Mouse (Mus musculus) limb, embryonic 12.5 days (tissue): ENCODE data around the gene Slc7a15. TPM values are rescaled to one million over a fixed set of nuclear protein-coding genes. Genes with fewer than 3 reads are reported as not detected.
"Not testable (repeated sequence)": the region's sequence is repeated elsewhere in the genome, so short reads cannot be mapped to it uniquely, and the experiment has no call there.

Source experiments
- ATAC-seq: fragments of 200-750 bp; cut with Nextera tagmentation; 2 replicates; pipeline ENCODE4 v1.8.0; 2017; ENCODE audit warnings: low read depth, moderate TSS enrichment; ENCODE audit not compliant: insufficient number of reproducible peaks, insufficient read depth, low FRiP score, low TSS enrichment
- H3K27ac ChIP-seq: fragments of 300-500 bp; sonication (generic); 2 replicates; pipeline ENCODE4 v1.5.1; 2016; ENCODE audit warnings: mild to moderate bottlenecking, moderate library complexity
- H3K27me3 ChIP-seq: fragments of 300-500 bp; sonication (generic); 2 replicates; pipeline ENCODE4 v1.6.1; 2016; ENCODE audit warnings: mild to moderate bottlenecking, moderate library complexity
- H3K36me3 ChIP-seq: fragments of 300-500 bp; sonication (generic); 2 replicates; pipeline ENCODE4 v1.6.1; 2016; ENCODE audit warnings: mild to moderate bottlenecking, moderate library complexity
- H3K4me1 ChIP-seq: fragments of 300-500 bp; sonication (generic); replicated peaks from 2 replicates; pipeline ENCODE4 v1.6.1; 2016
- H3K4me2 ChIP-seq: fragments of 300-500 bp; sonication (generic); 2 replicates; pipeline ENCODE4 v1.6.1; 2016; ENCODE audit warnings: mild to moderate bottlenecking, moderate library complexity
- H3K4me3 ChIP-seq: fragments of 300-500 bp; sonication (generic); replicated peaks from 2 replicates; pipeline ENCODE4 v1.5.1; 2016; ENCODE audit warnings: mild to moderate bottlenecking
- H3K9ac ChIP-seq: fragments of 300-500 bp; sonication (generic); replicated peaks from 2 replicates; pipeline ENCODE4 v1.6.1; 2016; ENCODE audit warnings: mild to moderate bottlenecking, moderate library complexity
- H3K9me3 ChIP-seq: fragments of 300-500 bp; sonication (generic); 2 replicates; pipeline ENCODE4 v1.6.1; 2016; ENCODE audit warnings: mild to moderate bottlenecking, moderate library complexity
- WGBS: fragments of 180-500 bp; shearing (Covaris S2); methylation state at CpG from one replicate; pipeline ENCODE4 v1.1.7; 2016; 5-methylcytosine and 5-hydroxymethylcytosine counted together
- polyA plus RNA-seq: library from polyadenylated mRNA; unstranded; fragments of >200 nt; fragmentation: Nextera tagmentation; extraction: Ambion mirVana; gene quantifications from 2 replicates; pipeline ENCODE4 v1.2.1, GENCODE M21; 2016

The Slc7a15 gene
- polyA plus RNA-seq, 1 experiment from 2014 or later: not detected

DNA sequence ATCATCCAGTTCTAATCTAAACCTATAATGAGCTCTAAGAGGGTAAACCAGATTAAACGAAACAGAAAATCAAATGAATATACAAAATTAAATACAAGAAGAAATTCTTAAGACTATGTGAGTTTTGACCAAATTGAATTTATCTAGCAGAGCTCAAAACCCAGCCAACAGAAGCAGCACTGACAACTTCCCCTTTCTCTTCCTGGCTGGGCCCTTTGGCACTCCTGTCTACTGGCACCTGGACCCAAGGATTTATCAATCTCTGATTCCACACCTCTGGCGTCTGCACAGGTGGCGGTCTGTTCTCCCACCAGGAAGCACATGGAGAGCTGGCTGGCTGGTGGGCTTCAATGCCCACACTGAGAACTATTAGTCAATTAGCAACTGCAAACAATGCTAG is 39.0 kb downstream of the Slc7a15 start:
- not testable (repeated sequence) for H3K4me1 ChIP-seq, H3K36me3 ChIP-seq, H3K27me3 ChIP-seq, ATAC-seq, H3K4me3 ChIP-seq, H3K9me3 ChIP-seq, H3K9ac ChIP-seq, H3K4me2 ChIP-seq, H3K27ac ChIP-seq
- 79% methylated on average over 3 of the region's 3 CpGs for WGBS

DNA sequence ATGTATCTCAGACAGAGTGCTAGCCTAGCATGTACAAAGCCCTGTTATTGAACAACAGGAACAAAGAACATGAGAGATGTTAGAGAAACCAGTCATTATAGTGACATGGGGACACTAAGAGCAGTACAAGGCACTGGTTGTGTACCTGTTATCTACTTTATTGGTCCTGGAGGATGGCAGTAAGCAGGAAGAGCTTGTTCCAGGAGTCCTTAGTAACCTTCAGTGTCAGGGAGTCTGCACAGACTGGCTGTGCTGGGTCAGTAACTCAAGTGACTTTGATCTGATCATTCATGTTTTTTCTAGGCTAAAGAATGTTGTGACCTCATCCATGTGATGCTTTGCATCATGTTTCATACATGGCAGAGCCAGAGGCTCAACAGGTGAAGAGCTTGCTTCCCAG is 42.7 kb downstream of the Slc7a15 start:
- Histone ChIP-seq H3K27me3 (no peaks in the 10 kb centered on the region), H3K36me3 (no peaks in the 10 kb centered on the region), H3K9ac (no peak overlapping the region), H3K4me3 (no peak overlapping the region), H3K4me1 (no peaks in the 10 kb centered on the region), H3K4me2 (no peak overlapping the region), H3K27ac (no peak overlapping the region), H3K9me3 (no peaks in the 10 kb centered on the region)
- ATAC-seq: no peak

DNA sequence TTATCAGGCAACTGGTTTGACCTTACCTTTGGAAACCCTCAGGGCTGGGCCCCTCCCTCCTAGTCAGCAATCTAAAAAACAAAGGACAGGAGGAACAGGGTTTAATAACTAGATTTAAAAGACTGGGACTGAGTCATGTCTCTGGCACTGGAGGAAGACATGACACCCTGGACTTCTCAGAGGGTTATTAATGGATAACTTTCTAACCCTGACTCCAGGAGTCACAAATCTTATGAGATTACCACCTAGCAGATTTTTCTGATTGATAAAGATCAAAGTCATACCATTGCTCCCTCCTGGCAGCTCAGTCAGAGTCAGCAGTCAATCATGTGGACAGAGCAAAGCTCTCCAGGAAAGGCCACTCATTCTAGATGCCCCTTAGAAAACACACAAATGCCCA is 43.4 kb downstream of the Slc7a15 start:
- Histone ChIP-seq H3K36me3 (no peaks in the 10 kb centered on the region), H3K27ac (no peak overlapping the region), H3K4me1 (no peaks in the 10 kb centered on the region), H3K4me3 (no peak overlapping the region), H3K9ac (no peak overlapping the region), H3K9me3 (no peaks in the 10 kb centered on the region), H3K4me2 (no peak overlapping the region), H3K27me3 (no peaks in the 10 kb centered on the region)
- ATAC-seq: no peak

DNA sequence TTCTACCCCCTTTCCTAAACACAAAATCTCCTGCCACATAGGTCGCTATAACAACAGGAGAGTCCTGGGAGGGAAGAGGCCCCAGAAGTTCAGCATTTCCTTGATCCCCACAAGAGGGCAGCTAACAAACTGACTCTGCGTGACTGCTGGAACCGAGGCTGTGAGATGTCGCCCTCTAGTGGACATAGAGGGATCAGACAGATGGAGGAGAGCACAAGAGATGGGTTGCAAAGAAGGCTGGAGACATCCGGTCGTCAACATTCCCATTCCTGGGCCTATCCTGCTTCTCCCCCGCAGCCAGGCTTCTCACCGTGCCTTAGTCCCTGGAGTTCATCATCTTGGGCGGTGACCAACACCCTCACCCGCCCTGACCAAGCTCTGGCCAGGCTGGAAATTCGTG is 51.5 kb downstream of the Slc7a15 start:
- ATAC-seq: no peak; the same call in 1 of the 2 replicates
- WGBS: 17% methylated on average over 11 of the region's 11 CpGs

DNA sequence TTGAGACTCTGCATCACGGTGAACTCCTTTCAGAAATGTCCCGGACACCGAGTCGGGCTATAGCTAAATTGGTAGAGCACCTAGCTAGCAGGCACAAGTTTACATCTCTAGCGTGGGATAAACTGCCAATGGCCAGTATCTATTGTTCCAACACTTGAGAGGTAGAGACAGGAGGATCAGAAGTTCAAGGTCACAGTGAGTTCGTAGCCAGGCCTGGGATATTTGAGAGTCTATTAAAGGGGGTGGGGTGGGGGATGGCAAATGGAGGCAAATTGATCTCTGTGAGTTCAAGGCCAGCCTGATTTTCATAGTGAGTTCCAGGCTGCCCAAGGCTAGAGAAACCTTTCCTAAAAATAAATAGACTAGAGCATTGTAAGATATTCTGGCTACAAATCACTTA is 52.1 kb downstream of the Slc7a15 start:
- Histone ChIP-seq H3K9me3 (no peaks in the 10 kb centered on the region), H3K9ac (no peak overlapping the region), H3K36me3 (no peaks in the 10 kb centered on the region), H3K4me1 (no peaks in the 10 kb centered on the region), H3K27ac (no peak overlapping the region), H3K4me3 (no peak overlapping the region), H3K4me2 (no peak overlapping the region), H3K27me3 (no peaks in the 10 kb centered on the region)
- ATAC-seq: no peak
- 90% methylated on average over 6 of the region's 6 CpGs for WGBS

More for the DNA sequence above, 51.5 kb downstream of the Slc7a15 start:
- Histone ChIP-seq H3K4me1 (no peaks in the 10 kb centered on the region), H3K4me3 (no peak overlapping the region), H3K4me2 (no peak overlapping the region), H3K9ac (no peak overlapping the region), H3K27me3 (no peaks in the 10 kb centered on the region), H3K27ac (no peak overlapping the region), H3K36me3 (no peaks in the 10 kb centered on the region), H3K9me3 (no peaks in the 10 kb centered on the region)

DNA sequence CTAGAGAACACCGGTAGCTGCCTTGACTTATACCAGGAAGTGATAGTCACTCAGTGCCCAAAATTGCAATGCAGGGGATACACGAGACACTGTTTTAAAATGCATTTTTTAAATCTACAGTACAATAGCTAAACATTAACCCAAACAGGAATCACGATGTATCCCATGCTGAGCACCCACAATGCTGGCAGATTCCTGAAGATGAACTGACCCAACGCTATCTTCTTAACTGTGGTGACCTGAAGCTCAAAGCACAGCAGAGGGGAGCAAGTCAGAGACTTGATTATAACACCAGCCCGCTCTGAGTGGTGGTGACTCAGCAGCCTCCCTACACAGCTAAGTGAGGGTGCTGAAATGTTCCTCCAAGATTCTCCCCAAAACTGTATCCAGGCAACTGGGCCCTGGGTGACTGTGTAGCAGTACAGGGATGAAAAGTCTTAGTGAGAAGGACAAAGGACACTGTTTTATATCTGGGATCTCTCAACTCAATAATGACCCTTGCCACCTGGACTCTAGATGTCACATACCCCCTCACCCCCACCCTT is 53.7 kb downstream of the Slc7a15 start:
- Histone ChIP-seq H3K4me3 (no peak overlapping the region), H3K9ac (no peak overlapping the region), H3K36me3 (no peaks in the 10 kb centered on the region), H3K4me2 (no peak overlapping the region), H3K27me3 (no peaks in the 10 kb centered on the region), H3K4me1 (no peaks in the 10 kb centered on the region), H3K27ac (no peak overlapping the region), H3K9me3 (no peaks in the 10 kb centered on the region)
- no peak for ATAC-seq
- 91% methylated on average over 5 of the region's 5 CpGs for WGBS

DNA sequence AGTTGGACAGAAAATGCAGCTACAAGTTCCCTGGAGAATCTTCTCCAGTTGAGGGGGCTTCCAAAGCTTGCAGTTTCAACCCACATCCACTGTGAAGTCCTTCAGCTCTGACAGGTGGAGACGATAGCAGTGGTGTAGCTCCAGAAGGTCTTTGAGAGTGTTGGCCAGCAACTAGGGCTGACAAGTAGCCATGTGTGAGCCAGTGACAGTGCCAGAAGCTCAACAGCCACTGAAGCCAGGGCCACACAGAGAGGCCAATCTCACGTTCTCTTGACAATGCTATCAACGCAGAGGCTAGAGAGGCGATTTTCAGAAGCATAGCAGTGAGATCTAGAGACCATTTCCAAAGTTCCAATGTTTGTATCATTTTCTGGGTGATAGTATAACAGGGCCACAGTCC is 56.5 kb downstream of the Slc7a15 start:
- H3K9ac ChIP-seq: no peak overlapping the region
- no peak overlapping the region for H3K4me2 ChIP-seq
- no peaks in the 10 kb centered on the region for H3K4me1 ChIP-seq
- H3K36me3 ChIP-seq: no peaks in the 10 kb centered on the region
- WGBS: 82% methylated on average over 4 of the region's 4 CpGs
- H3K27ac ChIP-seq: no peak overlapping the region
- H3K4me3 ChIP-seq: no peak overlapping the region
- no peak for ATAC-seq
- H3K27me3 ChIP-seq: no peaks in the 10 kb centered on the region
- H3K9me3 ChIP-seq: no peaks in the 10 kb centered on the region

DNA sequence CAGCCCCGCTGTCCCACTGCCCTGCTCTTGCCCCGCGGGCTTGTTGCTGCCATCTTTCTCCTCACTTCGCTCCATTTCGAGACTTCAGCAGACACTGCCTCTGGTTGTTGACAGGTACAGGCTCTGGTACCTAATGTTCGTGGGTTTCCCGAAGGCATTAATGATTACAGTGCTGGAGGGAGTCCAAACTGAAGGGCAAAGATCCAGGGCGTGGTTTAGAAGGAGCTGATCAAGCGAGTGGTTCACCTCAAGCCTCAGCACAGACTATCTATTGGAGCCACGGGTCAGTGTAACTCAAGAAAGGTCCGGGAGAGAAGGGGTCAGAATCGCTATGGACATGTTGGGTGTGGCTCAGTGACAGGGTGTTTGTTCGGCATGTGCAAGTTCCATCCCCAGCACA is 59.4 kb downstream of the Slc7a15 start:
- H3K4me2 ChIP-seq: no peak overlapping the region
- no peak overlapping the region for H3K9ac ChIP-seq
- H3K36me3 ChIP-seq: no peaks in the 10 kb centered on the region
- H3K4me1 ChIP-seq: no peaks in the 10 kb centered on the region
- 89% methylated on average over 13 of the region's 13 CpGs for WGBS
- ATAC-seq: no peak
- H3K27me3 ChIP-seq: no peaks in the 10 kb centered on the region
- H3K9me3 ChIP-seq: no peaks in the 10 kb centered on the region
- no peak overlapping the region for H3K4me3 ChIP-seq
- no peak overlapping the region for H3K27ac ChIP-seq

DNA sequence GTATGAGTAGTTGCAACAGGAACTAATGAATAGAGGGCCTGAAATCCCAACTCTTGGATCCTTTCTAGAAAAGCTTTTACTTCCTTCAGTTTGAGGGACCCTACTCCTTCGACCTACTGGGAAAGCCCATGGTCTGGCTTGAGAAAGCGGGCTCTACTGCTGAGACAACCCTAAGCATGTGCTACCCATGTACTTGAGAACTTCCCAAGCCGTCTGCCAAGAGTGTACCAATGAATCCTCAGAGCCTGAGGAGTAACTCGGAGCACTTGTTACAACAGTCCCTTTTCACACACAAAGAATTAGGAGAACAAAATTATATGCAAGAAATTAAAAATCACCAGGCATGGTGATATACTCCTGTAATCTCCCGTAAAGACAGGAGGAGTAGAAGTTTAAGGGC is 61.6 kb downstream of the Slc7a15 start:
- no peaks in the 10 kb centered on the region for H3K4me1 ChIP-seq
- no peak overlapping the region for H3K4me3 ChIP-seq
- H3K36me3 ChIP-seq: no peaks in the 10 kb centered on the region
- H3K9ac ChIP-seq: no peak overlapping the region
- no peak overlapping the region for H3K27ac ChIP-seq
- no peak overlapping the region for H3K4me2 ChIP-seq
- H3K27me3 ChIP-seq: no peaks in the 10 kb centered on the region
- no peaks in the 10 kb centered on the region for H3K9me3 ChIP-seq
- 85% methylated on average over 5 of the region's 5 CpGs for WGBS
- no peak for ATAC-seq

DNA sequence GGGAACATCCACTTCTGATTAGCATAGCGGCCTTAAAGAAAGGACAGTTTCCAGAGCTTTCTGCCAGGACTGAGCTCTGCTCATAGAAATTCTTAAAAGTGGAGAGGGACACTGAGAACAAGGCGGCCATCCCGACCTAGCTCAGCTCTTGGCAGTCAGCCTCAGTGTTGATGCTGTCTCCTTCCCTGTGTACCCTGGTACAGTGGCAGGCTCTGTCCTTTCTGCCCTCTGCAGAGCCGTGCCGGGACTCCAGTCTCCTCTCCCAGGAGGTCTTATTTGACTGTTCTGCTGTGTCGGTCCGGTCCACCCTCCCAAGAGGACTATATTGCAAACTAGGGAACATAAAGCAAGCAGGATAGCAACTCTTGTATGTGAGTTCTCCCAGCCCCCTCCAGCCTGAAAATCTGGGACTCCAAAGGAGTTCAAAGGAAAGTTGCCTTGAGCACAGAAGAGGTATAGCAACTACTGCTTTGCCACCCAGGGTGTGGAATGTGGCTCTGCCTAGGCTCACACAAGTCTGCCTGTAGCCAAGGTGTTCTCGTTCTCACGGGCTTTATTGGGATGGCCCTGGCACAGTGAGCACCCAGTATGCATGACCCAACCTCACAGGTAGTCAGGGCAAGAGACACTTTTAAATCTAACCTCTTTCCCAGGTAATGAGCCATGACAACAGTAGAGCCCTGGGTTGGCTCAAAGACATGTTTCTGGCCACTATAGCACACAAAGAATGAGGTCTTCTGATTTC is 62.5 kb downstream of the Slc7a15 start:
- H3K9me3 ChIP-seq: no peaks in the 10 kb centered on the region
- H3K9ac ChIP-seq: no peak overlapping the region
- no peak overlapping the region for H3K27ac ChIP-seq
- no peak overlapping the region for H3K4me2 ChIP-seq
- WGBS: 63% methylated on average over 9 of the region's 9 CpGs
- no peak for ATAC-seq
- no peaks in the 10 kb centered on the region for H3K4me1 ChIP-seq
- no peaks in the 10 kb centered on the region for H3K27me3 ChIP-seq
- H3K4me3 ChIP-seq: no peak overlapping the region
- no peaks in the 10 kb centered on the region for H3K36me3 ChIP-seq

DNA sequence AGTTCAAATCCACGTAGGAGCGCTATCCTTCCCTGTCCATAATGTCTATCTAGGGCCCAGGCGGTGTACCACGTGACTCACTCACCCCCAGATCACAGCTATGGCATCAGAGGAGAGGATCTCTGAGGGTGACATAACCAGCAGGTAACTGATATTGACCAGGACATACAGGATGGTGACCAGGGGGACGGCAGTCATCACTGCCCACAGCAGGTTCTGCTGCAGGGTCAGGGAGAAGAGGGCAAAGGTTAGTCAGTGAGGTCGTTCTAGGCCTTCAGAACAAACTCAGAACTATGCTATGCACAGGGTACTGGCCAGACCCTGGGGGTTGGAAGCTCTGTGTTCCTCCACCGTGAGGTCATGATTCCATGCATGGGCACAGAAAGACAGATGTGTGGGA is 63.3 kb downstream of the Slc7a15 start:
- 84% methylated on average over 7 of the region's 7 CpGs for WGBS
- no peaks in the 10 kb centered on the region for H3K9me3 ChIP-seq
- H3K36me3 ChIP-seq: no peaks in the 10 kb centered on the region
- H3K9ac ChIP-seq: no peak overlapping the region
- no peaks in the 10 kb centered on the region for H3K27me3 ChIP-seq
- ATAC-seq: no peak
- H3K4me2 ChIP-seq: no peak overlapping the region
- H3K4me3 ChIP-seq: no peak overlapping the region
- no peak overlapping the region for H3K27ac ChIP-seq
- no peaks in the 10 kb centered on the region for H3K4me1 ChIP-seq

DNA sequence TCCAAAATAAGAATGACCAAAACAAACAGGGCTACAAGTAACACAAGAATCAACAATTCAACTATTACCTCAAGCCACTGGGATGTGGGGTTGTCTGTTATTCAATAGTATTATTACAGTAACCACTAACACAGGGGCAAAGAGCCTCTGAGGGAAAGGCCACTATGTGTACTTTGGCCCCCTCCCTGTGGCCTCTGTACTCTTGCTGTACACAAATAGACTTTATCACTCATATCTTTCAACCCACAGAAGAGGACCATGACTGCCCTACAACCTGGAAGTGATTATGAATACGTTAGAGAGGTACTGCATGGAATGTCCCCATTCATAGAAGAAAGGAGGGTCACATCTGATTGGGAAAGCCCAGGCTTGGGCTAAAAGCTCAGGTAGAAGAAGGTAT is 64.0 kb downstream of the Slc7a15 start:
- H3K4me3 ChIP-seq: no peak overlapping the region
- no peaks in the 10 kb centered on the region for H3K36me3 ChIP-seq
- H3K9ac ChIP-seq: no peak overlapping the region
- H3K9me3 ChIP-seq: no peaks in the 10 kb centered on the region
- no peaks in the 10 kb centered on the region for H3K27me3 ChIP-seq
- H3K4me2 ChIP-seq: no peak overlapping the region
- no peak overlapping the region for H3K27ac ChIP-seq
- no peaks in the 10 kb centered on the region for H3K4me1 ChIP-seq
- ATAC-seq: no peak
- 67% methylated on average over 1 of the region's 1 CpGs for WGBS
